Mouse (Mus musculus): ENCODE results near the gene Rhox4c.
"Not testable (repeated sequence)": the region's sequence is repeated elsewhere in the genome, so short reads cannot be mapped to it uniquely, and the experiment has no call there.

Gene Rhox4c

DNA sequence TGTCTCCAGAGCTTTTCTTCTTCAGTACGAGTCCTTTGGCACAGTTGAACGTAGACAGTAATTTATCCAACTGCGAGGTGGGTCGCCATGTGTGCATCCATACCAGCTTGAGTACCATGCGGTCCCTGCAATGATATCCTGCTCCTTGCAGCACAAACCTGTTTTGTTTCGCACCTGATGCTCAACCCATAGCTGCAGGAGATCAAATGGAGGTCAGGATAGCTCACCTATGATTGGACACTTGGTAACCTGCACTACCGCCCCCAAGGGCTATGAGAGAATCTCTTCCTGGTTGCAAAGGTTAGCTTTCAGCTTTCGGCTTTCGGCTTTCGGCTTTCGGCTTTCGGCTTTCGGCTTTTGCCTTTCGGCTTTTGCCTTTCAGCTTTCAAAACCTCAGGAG, at the start of gene Rhox4c:
Gene Rhox4c, plus strand, starts transcription at position 301 of the 400 bp plus-strand sequence.
- not testable (repeated sequence) for TF ChIP-seq GATA4 (IDR thresholded peaks at IDR 0.05; ENCODE audit: insufficient replicate concordance, low read length)

DNA sequence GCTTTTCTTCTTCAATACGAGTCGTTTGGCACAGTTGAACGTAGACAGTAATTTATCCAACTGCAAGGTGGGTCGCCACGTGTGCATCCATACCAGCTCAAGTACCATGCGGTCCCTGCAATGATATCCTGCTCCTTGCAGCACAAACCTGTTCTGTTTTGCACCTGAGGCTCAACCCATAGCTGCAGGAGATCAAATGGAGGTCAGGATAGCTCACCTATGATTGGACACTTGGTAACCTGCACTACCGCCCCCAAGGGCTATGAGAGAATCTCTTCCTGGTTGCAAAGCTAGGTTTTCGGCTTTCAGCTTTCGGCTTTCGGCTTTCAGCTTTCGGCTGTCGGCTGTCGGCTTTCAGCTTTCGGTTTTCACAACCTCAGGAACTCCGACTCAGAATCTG, 47.9 kb upstream of the Rhox4c start, which contains the start of gene Rhox4b:
Gene Rhox4b, plus strand, starts transcription at position 301 of the 400 bp plus-strand sequence.
- not testable (repeated sequence) for TF ChIP-seq GATA4 (IDR thresholded peaks at IDR 0.05; ENCODE audit: insufficient replicate concordance, low read length)

DNA sequence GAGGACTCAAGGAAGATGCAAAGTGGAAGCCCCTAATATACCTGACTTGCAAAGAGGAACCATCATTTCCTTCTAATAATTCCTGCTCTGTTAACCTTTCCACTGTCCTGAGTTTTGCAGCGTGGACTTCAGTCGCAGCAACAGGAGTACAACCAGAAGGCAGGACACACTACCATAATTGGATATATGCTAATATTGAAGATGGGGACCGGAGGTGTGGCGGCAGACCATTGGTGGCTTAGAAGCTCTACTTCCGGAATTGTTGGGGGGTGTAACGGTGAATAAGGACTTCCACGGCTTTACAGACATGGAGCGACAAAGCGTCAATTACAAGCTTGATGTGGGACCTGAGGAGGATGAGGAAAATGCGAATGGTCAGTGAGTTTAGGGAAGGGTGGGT, 26.8 kb upstream of the Rhox4c start, which contains the start of gene Rhox2c:
Gene Rhox2c, plus strand, starts transcription at position 301 of the 400 bp plus-strand sequence.
- not testable (repeated sequence) for TF ChIP-seq GATA4 (IDR thresholded peaks at IDR 0.05; ENCODE audit: insufficient replicate concordance, low read length)

DNA sequence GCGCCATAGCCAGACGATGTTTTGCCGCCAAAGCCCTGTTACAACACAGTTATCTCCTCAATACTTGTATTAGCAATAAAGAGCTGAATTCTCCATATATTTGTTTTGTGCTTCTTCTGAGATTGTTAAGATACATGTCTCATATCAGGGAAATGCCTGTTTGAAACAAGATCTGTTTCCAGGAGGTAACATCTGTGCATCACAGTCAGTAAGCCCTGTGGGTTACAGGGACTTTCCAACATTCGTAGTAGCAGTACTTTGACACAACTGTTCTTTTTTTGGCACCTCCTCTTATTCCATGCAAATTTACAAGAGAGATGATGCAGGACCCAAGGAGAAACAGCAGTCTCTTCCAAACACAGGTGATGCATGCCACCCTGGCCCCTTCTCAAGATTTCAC, 21.9 kb upstream of the Rhox4c start, which contains the start of gene Rhox3c:
Gene Rhox3c, plus strand, starts transcription at position 301 of the 400 bp plus-strand sequence.
- not testable (repeated sequence) for TF ChIP-seq GATA4 (IDR thresholded peaks at IDR 0.05; ENCODE audit: insufficient replicate concordance, low read length)

DNA sequence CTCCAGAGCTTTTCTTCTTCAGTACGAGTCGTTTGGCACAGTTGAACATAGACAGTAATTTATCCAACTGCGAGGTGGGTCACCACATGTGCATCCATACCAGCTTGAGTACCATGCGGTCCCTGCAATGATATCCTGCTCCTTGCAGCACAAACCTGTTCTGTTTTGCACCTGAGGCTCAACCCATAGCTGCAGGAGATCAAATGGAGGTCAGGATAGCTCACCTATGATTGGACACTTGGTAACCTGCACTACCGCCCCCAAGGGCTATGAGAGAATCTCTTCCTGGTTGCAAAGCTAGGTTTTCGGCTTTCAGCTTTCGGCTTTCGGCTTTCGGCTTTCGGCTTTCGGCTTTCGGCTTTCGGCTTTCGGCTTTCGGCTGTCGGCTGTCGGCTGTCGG, 33.9 kb downstream of the Rhox4c start, which contains the start of gene Rhox4d:
Gene Rhox4d, plus strand, starts transcription at position 301 of the 400 bp plus-strand sequence.
- TF ChIP-seq GATA4 (IDR thresholded peaks at IDR 0.05; ENCODE audit: insufficient replicate concordance, low read length): not testable (repeated sequence)

DNA sequence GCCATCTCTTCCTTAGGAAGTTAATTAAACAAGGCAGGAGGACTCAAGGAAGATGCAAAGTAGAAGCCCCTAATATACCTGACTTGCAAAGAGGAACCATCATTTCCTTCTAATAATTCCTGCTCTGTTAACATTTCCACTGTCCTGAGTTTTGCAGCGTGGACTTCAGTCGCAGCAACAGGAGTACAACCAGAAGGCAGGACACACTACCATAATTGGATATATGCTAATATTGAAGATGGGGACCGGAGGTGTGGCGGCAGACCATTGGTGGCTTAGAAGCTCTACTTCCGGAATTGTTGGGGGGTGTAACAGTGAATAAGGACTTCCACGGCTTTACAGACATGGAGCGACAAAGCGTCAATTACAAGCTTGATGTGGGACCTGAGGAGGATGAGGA, 50.0 kb downstream of the Rhox4c start, which contains the start of gene Rhox2e:
Gene Rhox2e, plus strand, starts transcription at position 301 of the 400 bp plus-strand sequence.
- not testable (repeated sequence) for TF ChIP-seq GATA4 (IDR thresholded peaks at IDR 0.05; ENCODE audit: insufficient replicate concordance, low read length)
